Mouse (Mus musculus): ENCODE results near the gene Jmjd8.
"Not testable (repeated sequence)": the region's sequence is repeated elsewhere in the genome, so short reads cannot be mapped to it uniquely, and the experiment has no call there.

Gene Jmjd8

DNA sequence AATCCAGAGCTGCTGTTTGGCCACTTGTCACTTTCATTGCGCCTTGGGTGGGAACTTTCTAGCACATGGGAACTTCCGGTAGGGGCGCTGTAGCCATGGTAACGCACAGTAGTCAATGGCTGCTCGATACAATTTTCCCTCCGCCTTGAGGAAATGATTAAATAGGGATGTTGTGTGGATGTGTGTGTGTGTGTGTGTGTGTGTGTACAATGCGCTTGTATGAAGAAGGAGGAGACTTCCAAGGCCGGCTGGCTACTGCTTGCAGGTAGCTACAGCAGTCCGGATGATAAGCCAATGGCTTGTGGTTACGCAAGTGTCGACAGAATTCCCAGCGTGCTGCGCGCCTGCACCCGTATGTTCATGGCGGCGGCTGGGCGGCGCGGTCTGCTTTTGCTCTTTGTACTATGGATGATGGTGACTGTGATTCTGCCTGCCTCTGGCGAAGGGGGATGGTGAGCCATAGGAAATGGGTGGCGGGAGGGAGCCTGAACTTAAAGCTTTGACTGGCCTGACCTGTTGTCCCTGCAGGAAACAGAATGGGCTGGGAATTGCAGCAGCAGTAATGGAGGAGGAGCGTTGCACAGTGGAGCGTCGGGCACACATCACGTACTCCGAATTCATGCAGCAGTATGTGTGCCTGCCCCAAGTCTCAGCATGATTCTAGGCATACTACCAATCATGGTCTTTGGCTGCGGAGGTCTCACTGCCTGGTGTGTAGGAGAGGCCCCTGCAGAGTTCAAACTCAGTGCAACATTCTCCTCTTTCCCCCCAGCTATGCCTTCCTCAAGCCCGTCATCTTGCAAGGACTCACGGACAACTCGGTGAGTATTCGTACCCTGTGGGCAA, at the start of gene Jmjd8:
Jmjd8 (plus strand) TSS at position 156 of the 846 bp plus-strand sequence.
- no peak for DNase-seq (ENCODE audit: low spot score)

DNA sequence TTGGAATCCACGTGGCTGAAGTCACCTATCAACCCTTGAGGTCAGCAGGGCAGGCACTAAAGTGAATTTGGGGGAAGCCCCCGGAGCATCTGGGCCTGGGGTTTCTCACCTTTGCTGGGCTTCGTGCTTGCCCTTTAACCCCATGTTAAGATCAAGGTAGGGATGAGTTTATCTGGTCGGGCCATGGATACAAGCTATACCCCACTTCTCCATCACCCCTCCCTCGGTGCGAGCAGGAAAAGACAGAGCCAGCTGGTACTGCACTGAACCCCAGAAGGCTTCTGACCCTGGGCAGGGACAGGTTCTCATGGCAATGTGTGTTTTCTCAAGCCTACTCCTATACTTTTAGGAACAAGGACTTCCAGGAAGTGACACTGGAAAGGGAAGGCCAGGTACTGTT, 47.3 kb upstream of the Jmjd8 start:
- no peak for DNase-seq (ENCODE audit: low spot score)

DNA sequence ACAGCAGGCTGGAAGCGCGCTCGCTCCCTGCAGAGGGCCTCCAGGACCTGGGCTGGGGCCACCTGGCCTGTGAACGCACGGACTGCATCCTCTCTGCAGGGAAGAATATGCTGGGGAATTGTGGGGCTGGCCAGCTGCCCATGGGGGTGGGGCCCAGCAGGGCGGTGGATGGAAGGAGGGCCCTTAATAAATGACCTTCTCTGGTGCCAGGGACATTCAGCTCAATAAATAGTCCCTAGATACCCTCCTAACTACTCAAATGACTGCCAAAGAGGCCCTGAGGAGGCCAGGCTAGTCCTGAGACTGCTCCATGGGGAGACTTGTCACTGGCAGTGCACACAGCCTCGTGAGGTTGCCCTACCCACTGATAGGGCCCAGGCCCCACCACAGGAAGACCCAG, 45.6 kb upstream of the Jmjd8 start:
- no peak for DNase-seq (ENCODE audit: low spot score)

GRCm38 (mm10) chr17:25783861-25784574, 44.6 kb upstream of the Jmjd8 start:
- DNase-seq (ENCODE audit: low spot score), result no peak

- DNase-seq (ENCODE audit: low spot score), result peak; percentile 80
These were observed 43.4 kb upstream of the Jmjd8 start, which contains the start of gene Haghl for GRCm38 (mm10) chr17:25785281-25785745. Gene Haghl, minus strand, starts transcription at chr17:25785673.

DNA sequence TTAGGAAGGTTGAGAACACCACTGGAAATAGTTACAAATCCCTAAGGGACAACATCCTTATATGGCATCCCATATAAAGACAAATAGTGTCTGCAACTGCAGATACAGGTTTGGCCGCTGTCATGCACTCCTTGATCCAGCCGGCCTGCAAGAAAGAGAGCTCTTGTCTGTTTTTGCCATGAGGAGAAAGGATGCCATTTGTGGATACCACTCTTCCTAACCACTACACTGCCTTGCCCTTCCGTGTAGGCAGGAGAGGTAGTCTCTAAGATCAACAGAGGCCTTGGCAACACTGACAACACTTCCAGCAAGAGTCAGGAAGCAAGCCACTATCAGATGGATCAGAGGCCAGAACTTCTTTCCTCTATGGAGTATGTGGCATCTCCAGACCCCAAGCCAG, 42.4 kb upstream of the Jmjd8 start, which contains the start of gene Ccdc78:
Ccdc78 (plus strand) TSS at position 301 of the 400 bp plus-strand sequence.
- no peak for DNase-seq (ENCODE audit: low spot score)

GRCm38 (mm10) chr17:25786781-25787504, 41.7 kb upstream of the Jmjd8 start:
- no peak for DNase-seq (ENCODE audit: low spot score)

DNA sequence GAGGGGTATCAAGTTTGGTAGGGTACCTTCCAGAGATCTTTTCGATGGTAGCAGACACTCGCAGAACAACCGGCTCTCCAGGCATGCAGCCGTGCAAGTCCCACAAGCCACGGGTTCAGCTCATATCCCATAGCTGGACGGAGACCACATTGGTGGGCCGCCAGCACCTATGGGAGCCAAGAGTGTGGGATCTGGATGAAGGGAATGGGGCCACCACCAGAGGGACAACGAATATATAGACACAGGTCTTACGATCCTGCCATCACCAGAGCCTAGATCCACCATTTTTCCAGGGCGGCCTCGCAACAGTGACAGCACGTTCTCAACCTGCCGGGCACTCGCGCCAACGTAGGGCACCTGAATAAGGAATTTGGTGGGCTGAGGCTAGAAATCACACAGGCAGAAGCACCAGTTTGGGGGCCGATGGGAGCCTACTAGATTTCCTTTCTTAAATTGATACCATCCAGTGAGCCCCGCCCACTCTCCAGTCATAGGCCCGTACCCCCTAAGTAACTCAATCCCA, 37.3 kb upstream of the Jmjd8 start:
- no peak for DNase-seq (ENCODE audit: low spot score)

- no peak for DNase-seq (ENCODE audit: low spot score)
These were observed 36.7 kb upstream of the Jmjd8 start for GRCm38 (mm10) chr17:25791843-25792527.

DNA sequence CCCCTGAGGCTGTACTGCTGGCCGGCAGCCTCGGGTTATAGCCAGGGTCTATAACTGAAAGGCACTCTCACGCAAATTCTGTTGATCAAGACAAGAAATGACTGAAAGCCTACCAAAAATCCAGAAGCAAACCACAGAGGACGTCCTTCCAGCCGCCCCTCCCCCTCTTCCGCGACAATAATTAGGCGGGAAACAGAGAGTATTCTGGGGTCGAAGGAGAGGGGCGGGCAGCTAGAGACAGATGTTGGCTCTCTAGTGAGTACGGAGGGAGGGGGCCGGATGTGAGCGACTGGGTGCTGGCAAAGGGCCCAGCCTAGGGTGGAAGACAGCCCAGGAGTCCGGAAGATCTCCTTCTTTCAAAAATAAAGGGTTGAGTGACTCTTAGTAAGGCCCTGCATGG, 36.1 kb upstream of the Jmjd8 start, which contains the start of gene Fam173a:
Fam173a (minus strand) TSS at position 287 of the 400 bp plus-strand sequence.
- no peak for DNase-seq (ENCODE audit: low spot score)

DNA sequence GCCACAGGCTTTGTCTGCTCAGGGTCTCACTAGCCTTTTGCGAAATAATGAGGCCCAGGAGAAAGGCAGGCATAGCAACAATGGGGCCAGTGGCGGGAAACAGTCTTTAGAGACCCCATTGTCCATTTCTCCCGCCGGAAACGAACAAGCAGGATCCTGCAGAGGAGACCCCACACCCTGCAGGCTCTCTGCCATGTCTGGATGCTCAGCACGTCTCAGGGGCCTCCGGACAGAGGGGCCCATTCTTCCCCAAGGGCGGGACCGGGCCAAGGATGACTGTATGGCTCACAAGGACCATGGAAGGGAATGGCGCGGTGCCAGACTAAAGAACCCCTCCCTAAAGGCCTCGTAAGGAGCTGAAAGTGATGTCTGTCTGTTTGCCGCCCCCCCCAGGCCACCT, 34.5 kb upstream of the Jmjd8 start:
- DNase-seq (ENCODE audit: low spot score), result no peak

- no peak for DNase-seq (ENCODE audit: low spot score)
These were observed 33.7 kb upstream of the Jmjd8 start for GRCm38 (mm10) chr17:25794998-25795397.

DNA sequence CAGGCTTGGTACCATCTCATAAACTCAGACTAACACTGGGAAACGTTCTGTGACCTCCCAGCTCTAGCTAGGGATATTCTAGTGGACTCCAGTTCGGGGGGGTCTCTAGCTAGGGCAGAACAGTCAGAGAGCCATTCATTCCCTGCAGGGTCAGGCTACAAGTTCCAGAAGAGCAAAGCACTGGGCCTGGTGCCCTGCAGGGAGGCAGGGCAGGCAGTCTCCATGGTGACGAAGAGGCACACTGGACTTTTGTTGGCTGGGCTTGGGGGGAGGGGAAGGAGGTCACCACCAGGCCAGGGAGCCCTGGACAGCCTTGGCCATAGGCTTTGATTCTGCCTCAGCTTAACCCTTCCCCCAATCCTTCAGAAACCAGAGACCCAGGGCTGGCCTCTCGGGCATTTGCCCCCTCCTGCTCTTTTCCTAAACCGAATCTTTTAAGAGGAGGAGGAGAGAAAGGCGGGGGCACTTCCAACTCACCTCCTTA, 33.0 kb upstream of the Jmjd8 start, which contains the start of gene AC134908.4:
AC134908.4 (minus strand) TSS at position 51 of the 484 bp plus-strand sequence.
- no peak for DNase-seq (ENCODE audit: low spot score)

- DNase-seq (ENCODE audit: low spot score), result no peak
These were observed 32.4 kb upstream of the Jmjd8 start for GRCm38 (mm10) chr17:25796211-25796771.

DNA sequence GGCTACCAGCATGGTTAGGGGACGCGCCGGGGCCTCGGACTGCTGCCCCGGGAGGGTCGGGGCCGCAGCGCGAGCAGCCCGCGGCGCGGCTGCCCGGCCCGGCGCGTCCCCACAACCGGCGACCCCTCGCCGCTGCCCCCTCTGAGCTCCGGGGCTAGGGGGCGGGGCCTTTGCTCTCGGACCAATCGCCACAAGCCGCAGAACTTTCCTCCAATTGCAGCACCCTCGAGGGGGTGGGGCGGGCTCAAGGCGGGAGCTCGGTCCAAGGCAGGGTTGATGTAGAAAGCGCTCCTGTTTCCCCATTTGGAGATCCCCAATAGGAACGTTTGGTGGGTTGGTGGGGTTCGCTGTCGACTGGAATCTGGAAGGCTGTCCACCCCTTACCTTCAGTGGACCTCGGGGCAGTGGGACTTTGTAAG, 31.7 kb upstream of the Jmjd8 start, which contains the start of gene Metrn:
Metrn (minus strand) TSS at position 186 of the 419 bp plus-strand sequence.
- DNase-seq (ENCODE audit: low spot score), result no peak

- DNase-seq (ENCODE audit: low spot score), result no peak
These were observed 27.6 kb upstream of the Jmjd8 start for GRCm38 (mm10) chr17:25801029-25801428.

GRCm38 (mm10) chr17:25802825-25803517, 25.7 kb upstream of the Jmjd8 start:
- no peak for DNase-seq (ENCODE audit: low spot score)

- no peak for DNase-seq (ENCODE audit: low spot score)
These were observed 22.2 kb upstream of the Jmjd8 start for GRCm38 (mm10) chr17:25806507-25806906.

DNA sequence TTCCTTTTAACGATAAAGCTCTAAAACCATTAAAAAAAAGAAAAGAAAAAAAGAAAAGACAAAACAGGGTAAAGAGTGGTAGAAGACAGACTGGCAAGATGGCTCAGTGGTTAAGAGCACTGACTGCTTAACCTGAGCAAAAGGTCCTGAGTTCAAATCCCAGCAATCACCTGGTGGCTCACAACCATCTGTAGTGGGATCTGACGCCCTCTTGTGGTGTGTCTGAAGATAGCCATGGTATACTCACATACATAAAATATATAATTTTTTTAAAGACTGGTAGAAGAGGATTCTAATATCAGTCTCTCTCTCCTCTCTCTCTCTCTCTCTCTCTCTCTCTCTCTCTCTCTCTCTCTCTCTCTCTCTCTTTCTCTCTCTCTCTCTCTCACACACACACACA, 21.2 kb upstream of the Jmjd8 start:
- not testable (repeated sequence) for DNase-seq (ENCODE audit: low spot score)

- DNase-seq (ENCODE audit: low spot score), result no peak
These were observed 20.6 kb upstream of the Jmjd8 start for GRCm38 (mm10) chr17:25808028-25808427.
